Mouse (Mus musculus): ENCODE data around the gene Ddx17. TPM values are rescaled to one million over a fixed set of nuclear protein-coding genes. Genes with fewer than 3 reads are reported as not detected.

The Ddx17 gene
- total and polyA plus RNA-seq, 3 experiments = 61.0 to 294 (median 220) TPM

- Histone ChIP-seq H3K4me3 (ENCODE audit: low read depth, low read length) (no peak overlapping the region), H3K36me3 (replicated peaks) (no peaks in the 10 kb centered on the region), H3K9me3 (replicated peaks) (no peaks in the 10 kb centered on the region), H3K4me1 (ENCODE audit: insufficient read depth, low read depth, low read length) (no peaks in the 10 kb centered on the region), H3K27me3 (ENCODE audit: insufficient read depth, low read length) (peaks cover 15% of the 10 kb centered on the region)
- no peak for TF ChIP-seq TAL1 (conservative IDR thresholded peaks at IDR 0.05; ENCODE audit: low read depth, low read length)
- TF ChIP-seq CTCF (IDR thresholded peaks at IDR 0.05; ENCODE audit: low read depth, low read length) = no peak
- no peak for TF ChIP-seq POLR2AphosphoS5 (IDR thresholded peaks at IDR 0.05; ENCODE audit: insufficient replicate concordance, low read depth, low read length)
- TF ChIP-seq GATA2 (IDR thresholded peaks at IDR 0.05; ENCODE audit: borderline replicate concordance, low read depth, low read length) = no peak
- TF ChIP-seq GATA1 (IDR thresholded peaks at IDR 0.05; ENCODE audit: borderline replicate concordance, low read length) = no peak
- DNase-seq (ENCODE audit: low spot score) = no peak
- ATAC-seq (ENCODE audit: extremely low read depth, insufficient number of reproducible peaks, low FRiP score, poor library complexity, severe bottlenecking) = no peak
Observed at GRCm38 (mm10) chr15:79500110-79500509, 46.4 kb downstream of the Ddx17 start.

GRCm38 (mm10) chr15:79493527-79493926 lies 53.0 kb downstream of the Ddx17 start:
- H3K36me3 ChIP-seq (replicated peaks) = no peaks in the 10 kb centered on the region
- DNase-seq (ENCODE audit: low spot score) (no peak), ATAC-seq (ENCODE audit: extremely low read depth, insufficient number of reproducible peaks, low FRiP score, poor library complexity, severe bottlenecking) (no peak)
- no peaks in the 10 kb centered on the region for H3K4me1 ChIP-seq (ENCODE audit: insufficient read depth, low read depth, low read length)
- no peaks in the 10 kb centered on the region for H3K9me3 ChIP-seq (replicated peaks)
- TF ChIP-seq TAL1 (conservative IDR thresholded peaks at IDR 0.05; ENCODE audit: low read depth, low read length) (no peak), GATA2 (IDR thresholded peaks at IDR 0.05; ENCODE audit: borderline replicate concordance, low read depth, low read length) (no peak), POLR2AphosphoS5 (IDR thresholded peaks at IDR 0.05; ENCODE audit: insufficient replicate concordance, low read depth, low read length) (no peak), GATA1 (IDR thresholded peaks at IDR 0.05; ENCODE audit: borderline replicate concordance, low read length) (no peak), CTCF (IDR thresholded peaks at IDR 0.05; ENCODE audit: low read depth, low read length) (no peak)
- peaks cover 29% of the 10 kb centered on the region for H3K27me3 ChIP-seq (ENCODE audit: insufficient read depth, low read length)
- H3K4me3 ChIP-seq (ENCODE audit: low read depth, low read length) = no peak overlapping the region

- Histone ChIP-seq H3K4me3 (ENCODE audit: low read depth, low read length) (no peak overlapping the region), H3K9me3 (replicated peaks) (no peaks in the 10 kb centered on the region), H3K4me1 (ENCODE audit: insufficient read depth, low read depth, low read length) (no peaks in the 10 kb centered on the region), H3K27me3 (ENCODE audit: insufficient read depth, low read length) (peaks cover 29% of the 10 kb centered on the region), H3K36me3 (replicated peaks) (no peaks in the 10 kb centered on the region)
- no peak for DNase-seq (ENCODE audit: low spot score)
- no peak for TF ChIP-seq POLR2AphosphoS5 (IDR thresholded peaks at IDR 0.05; ENCODE audit: insufficient replicate concordance, low read depth, low read length)
- no peak for TF ChIP-seq GATA2 (IDR thresholded peaks at IDR 0.05; ENCODE audit: borderline replicate concordance, low read depth, low read length)
- TF ChIP-seq CTCF (IDR thresholded peaks at IDR 0.05; ENCODE audit: low read depth, low read length) = no peak
- no peak for TF ChIP-seq TAL1 (conservative IDR thresholded peaks at IDR 0.05; ENCODE audit: low read depth, low read length)
- no peak for TF ChIP-seq GATA1 (IDR thresholded peaks at IDR 0.05; ENCODE audit: borderline replicate concordance, low read length)
- no peak for ATAC-seq (ENCODE audit: extremely low read depth, insufficient number of reproducible peaks, low FRiP score, poor library complexity, severe bottlenecking)
Observed at GRCm38 (mm10) chr15:79489463-79489862, 57.1 kb downstream of the Ddx17 start.

GRCm38 (mm10) chr15:79481181-79481688 lies 65.3 kb downstream of the Ddx17 start:
- no peaks in the 10 kb centered on the region for H3K36me3 ChIP-seq (replicated peaks)
- no peak for ATAC-seq (ENCODE audit: extremely low read depth, insufficient number of reproducible peaks, low FRiP score, poor library complexity, severe bottlenecking)
- H3K27me3 ChIP-seq (ENCODE audit: insufficient read depth, low read length) = peaks cover 32% of the 10 kb centered on the region
- H3K9me3 ChIP-seq (replicated peaks) = no peaks in the 10 kb centered on the region
- H3K4me1 ChIP-seq (ENCODE audit: insufficient read depth, low read depth, low read length) = peaks cover 5% of the 10 kb centered on the region; the same call in 1 of the 2 replicates
- H3K4me3 ChIP-seq (ENCODE audit: low read depth, low read length) = no peak overlapping the region
- DNase-seq (ENCODE audit: low spot score) = no peak
- TF ChIP-seq CTCF (IDR thresholded peaks at IDR 0.05; ENCODE audit: low read depth, low read length) = no peak
- TF ChIP-seq GATA1 (IDR thresholded peaks at IDR 0.05; ENCODE audit: borderline replicate concordance, low read length) = no peak

Other genes starting within 250 kb of the Ddx17 start
- 22.1 and 24.5 TPM in 2 replicates for gene Pla2g6, start 218.4 kb downstream of the Ddx17 start, total RNA-seq (2014; fragmentation: Nextera tagmentation)
- gene Pla2g6, start 218.4 kb downstream of the Ddx17 start, total RNA-seq (2017) = 6.5 and 7.0 TPM in 2 replicates
- 25.1 and 26.4 TPM in 2 replicates for gene Pla2g6, start 218.4 kb downstream of the Ddx17 start, polyA plus RNA-seq (2012)
- gene Maff, start 200.1 kb downstream of the Ddx17 start, total RNA-seq (2014; fragmentation: Nextera tagmentation) = 10.1 and 10.2 TPM in 2 replicates
- 11.7 and 14.8 TPM in 2 replicates for gene Maff, start 200.1 kb downstream of the Ddx17 start, total RNA-seq (2017)
- 8.4 and 8.6 TPM in 2 replicates for gene Maff, start 200.1 kb downstream of the Ddx17 start, polyA plus RNA-seq (2012)
- gene Tmem184b, start 143.2 kb downstream of the Ddx17 start, total RNA-seq (2014; fragmentation: Nextera tagmentation) = 11.3 and 13.3 TPM in 2 replicates
- gene Tmem184b, start 143.2 kb downstream of the Ddx17 start, total RNA-seq (2017) = 1.9 and 2.3 TPM in 2 replicates
- 12.9 and 13.8 TPM in 2 replicates for gene Tmem184b, start 143.2 kb downstream of the Ddx17 start, polyA plus RNA-seq (2012)
- not detected in 2 replicates for gene Csnk1e, start 91.2 kb downstream of the Ddx17 start, total RNA-seq (2014; fragmentation: Nextera tagmentation)
- gene Csnk1e, start 91.2 kb downstream of the Ddx17 start, total RNA-seq (2017) = 0.35 and 0.44 TPM in 2 replicates
- not detected in 2 replicates for gene Csnk1e, start 91.2 kb downstream of the Ddx17 start, polyA plus RNA-seq (2012)
- gene Kcnj4, start 41.5 kb downstream of the Ddx17 start, total RNA-seq (2014; fragmentation: Nextera tagmentation) = not detected in 2 replicates
- 0.05 TPM in 1 of 2 replicates, not detected in the other for gene Kcnj4, start 41.5 kb downstream of the Ddx17 start, total RNA-seq (2017)
- gene Kcnj4, start 41.5 kb downstream of the Ddx17 start, polyA plus RNA-seq (2012) = not detected in 2 replicates
- not detected in 2 replicates for gene Kdelr3, start 30.3 kb downstream of the Ddx17 start, total RNA-seq (2014; fragmentation: Nextera tagmentation)
- gene Kdelr3, start 30.3 kb downstream of the Ddx17 start, total RNA-seq (2017) = 0.05 TPM in 1 of 2 replicates, not detected in the other
- not detected in 2 replicates for gene Kdelr3, start 30.3 kb downstream of the Ddx17 start, polyA plus RNA-seq (2012)
- gene Dmc1, start 58.4 kb upstream of the Ddx17 start, total RNA-seq (2014; fragmentation: Nextera tagmentation) = not detected in 2 replicates
- gene Dmc1, start 58.4 kb upstream of the Ddx17 start, total RNA-seq (2017) = 0.29 TPM in 1 of 2 replicates, not detected in the other
- not detected in 2 replicates for gene Dmc1, start 58.4 kb upstream of the Ddx17 start, polyA plus RNA-seq (2012)
- 0.90 and 3.4 TPM in 2 replicates for gene Fam227a, start 112.2 kb upstream of the Ddx17 start, total RNA-seq (2014; fragmentation: Nextera tagmentation)
- gene Fam227a, start 112.2 kb upstream of the Ddx17 start, total RNA-seq (2017) = 1.2 and 2.1 TPM in 2 replicates
- gene Fam227a, start 112.2 kb upstream of the Ddx17 start, polyA plus RNA-seq (2012) = 0.11 and 0.13 TPM in 2 replicates
- 9.9 and 18.5 TPM in 2 replicates for gene Cby1, start 112.5 kb upstream of the Ddx17 start, total RNA-seq (2014; fragmentation: Nextera tagmentation)
- 44.7 and 54.5 TPM in 2 replicates for gene Cby1, start 112.5 kb upstream of the Ddx17 start, total RNA-seq (2017)
- gene Cby1, start 112.5 kb upstream of the Ddx17 start, polyA plus RNA-seq (2012) = 98.0 and 113 TPM in 2 replicates
- gene Tomm22, start 124.1 kb upstream of the Ddx17 start, total RNA-seq (2014; fragmentation: Nextera tagmentation) = 116 and 133 TPM in 2 replicates
- gene Tomm22, start 124.1 kb upstream of the Ddx17 start, total RNA-seq (2017) = 144 and 169 TPM in 2 replicates
- gene Tomm22, start 124.1 kb upstream of the Ddx17 start, polyA plus RNA-seq (2012) = 103 and 140 TPM in 2 replicates
- gene Josd1, start 141.2 kb upstream of the Ddx17 start, total RNA-seq (2014; fragmentation: Nextera tagmentation) = 19.1 and 23.3 TPM in 2 replicates
- 21.6 and 21.9 TPM in 2 replicates for gene Josd1, start 141.2 kb upstream of the Ddx17 start, total RNA-seq (2017)
- 16.7 and 22.6 TPM in 2 replicates for gene Josd1, start 141.2 kb upstream of the Ddx17 start, polyA plus RNA-seq (2012)
- gene Gtpbp1, start 144.1 kb upstream of the Ddx17 start, total RNA-seq (2014; fragmentation: Nextera tagmentation) = 63.7 and 74.7 TPM in 2 replicates
- 54.8 and 58.6 TPM in 2 replicates for gene Gtpbp1, start 144.1 kb upstream of the Ddx17 start, total RNA-seq (2017)
- 108 and 116 TPM in 2 replicates for gene Gtpbp1, start 144.1 kb upstream of the Ddx17 start, polyA plus RNA-seq (2012)
- gene Sun2, start 195.8 kb upstream of the Ddx17 start, total RNA-seq (2014; fragmentation: Nextera tagmentation) = 16.2 and 33.3 TPM in 2 replicates
- 24.2 and 24.4 TPM in 2 replicates for gene Sun2, start 195.8 kb upstream of the Ddx17 start, total RNA-seq (2017)
- 30.1 and 32.3 TPM in 2 replicates for gene Sun2, start 195.8 kb upstream of the Ddx17 start, polyA plus RNA-seq (2012)
- gene Dnal4, start 231.1 kb upstream of the Ddx17 start, total RNA-seq (2014; fragmentation: Nextera tagmentation) = 15.2 and 19.5 TPM in 2 replicates
- 13.1 and 13.9 TPM in 2 replicates for gene Dnal4, start 231.1 kb upstream of the Ddx17 start, total RNA-seq (2017)
- gene Dnal4, start 231.1 kb upstream of the Ddx17 start, polyA plus RNA-seq (2012) = 25.7 and 29.7 TPM in 2 replicates

All from G1E (cell line).